Mouse (Mus musculus) hindbrain, postnatal 0 days (tissue): ENCODE measurements at regions not wholly inside any gene's neighbourhood (a gene's known extent, or its start where the extent isn't known, plus 50 kb on each side); places are given as distances from the start of the nearest gene placed in this dataset.
"Not testable (repeated sequence)": the region's sequence is repeated elsewhere in the genome, so short reads cannot be mapped to it uniquely, and the experiment has no call there.

ENCODE experiments used
- ATAC-seq: fragments of 200-750 bp; cut with Nextera tagmentation; 2 replicates; pipeline ENCODE4 v1.8.0; 2017; ENCODE audit warnings: mild to moderate bottlenecking, moderate TSS enrichment, moderate library complexity
- DNase-seq: peaks from one replicate; pipeline ENCODE4 v3.0.0-alpha.2; 2015; ENCODE audit warnings: low spot score
- H3K27ac ChIP-seq: fragments of 300-500 bp; sonication (generic); 2 replicates; pipeline ENCODE4 v1.5.1; 2014; ENCODE audit warnings: mild to moderate bottlenecking
- H3K27me3 ChIP-seq: fragments of 300-500 bp; sonication (generic); 2 replicates; pipeline ENCODE4 v1.6.1; 2014; ENCODE audit warnings: low read length, mixed read lengths; ENCODE audit not compliant: insufficient read depth
- H3K36me3 ChIP-seq: fragments of 300-500 bp; sonication (generic); 2 replicates; pipeline ENCODE4 v1.6.1; 2014; ENCODE audit warnings: low read length, mixed read lengths; ENCODE audit not compliant: insufficient read depth
- H3K4me1 ChIP-seq: fragments of 300-500 bp; sonication (generic); 2 replicates; pipeline ENCODE4 v1.6.1; 2014; ENCODE audit warnings: antibody characterized with exemption, low read length, mixed read lengths; ENCODE audit not compliant: insufficient read depth
- H3K4me2 ChIP-seq: fragments of 300-500 bp; sonication (generic); 2 replicates; pipeline ENCODE4 v1.6.1; 2014; ENCODE audit warnings: low read depth, mild to moderate bottlenecking, low read length, moderate library complexity, mixed read lengths
- H3K4me3 ChIP-seq: fragments of 300-500 bp; sonication (generic); 2 replicates; pipeline ENCODE4 v1.5.1; 2014; ENCODE audit warnings: low read length
- H3K9ac ChIP-seq: fragments of 300-500 bp; sonication (generic); replicated peaks from 2 replicates; pipeline ENCODE4 v1.6.1; 2014; ENCODE audit warnings: mild to moderate bottlenecking, low read length, moderate library complexity, mixed read lengths
- H3K9me3 ChIP-seq: fragments of 300-500 bp; sonication (generic); 2 replicates; pipeline ENCODE4 v1.6.1; 2016; ENCODE audit warnings: low read length, mixed read lengths
- CTCF ChIP-seq: IDR thresholded peaks from 2 replicates; pipeline ENCODE4 v1.5.1; 2016; ENCODE audit warnings: antibody characterized with exemption, control low read depth, low read depth
- WGBS: fragments of 180-500 bp; shearing (Covaris S2); extraction: QIAGEN DNeasy Blood & Tissue Kit; methylation state at CpG from one replicate; pipeline ENCODE4 v1.1.7; 2014; 5-methylcytosine and 5-hydroxymethylcytosine counted together

DNA sequence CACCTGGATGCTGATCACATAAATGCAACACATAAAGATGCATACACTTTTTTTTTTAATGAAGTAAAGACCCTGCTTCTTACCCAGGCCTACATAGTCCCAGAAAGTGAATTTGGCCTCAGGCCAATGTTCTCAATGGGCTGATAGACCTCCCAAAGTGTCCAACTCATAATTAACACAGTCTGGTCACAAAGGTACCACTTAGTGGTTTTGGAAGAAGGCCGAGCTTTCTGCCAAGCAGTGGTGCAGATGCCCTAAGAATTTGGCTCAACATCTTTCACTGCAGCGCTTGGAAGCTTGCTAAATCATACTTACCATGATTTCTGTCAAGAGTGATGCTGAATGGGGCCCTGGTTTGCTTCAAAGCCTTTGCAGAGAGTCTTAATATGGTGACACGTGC lies 706.4 kb upstream of the Rag2 start:
- H3K36me3 ChIP-seq: no peaks in the 10 kb centered on the region
- H3K27ac ChIP-seq: no peak overlapping the region
- DNase-seq (peak; percentile 35), ATAC-seq (no peak)
- WGBS: 59% methylated on average over 3 of the region's 3 CpGs
- no peak overlapping the region for H3K4me3 ChIP-seq
- H3K27me3 ChIP-seq: no peaks in the 10 kb centered on the region
- H3K9ac ChIP-seq: no peak overlapping the region
- H3K4me1 ChIP-seq: no peaks in the 10 kb centered on the region
- H3K4me2 ChIP-seq: no peak overlapping the region
- H3K9me3 ChIP-seq: no peaks in the 10 kb centered on the region
- TF ChIP-seq CTCF: no peak

DNA sequence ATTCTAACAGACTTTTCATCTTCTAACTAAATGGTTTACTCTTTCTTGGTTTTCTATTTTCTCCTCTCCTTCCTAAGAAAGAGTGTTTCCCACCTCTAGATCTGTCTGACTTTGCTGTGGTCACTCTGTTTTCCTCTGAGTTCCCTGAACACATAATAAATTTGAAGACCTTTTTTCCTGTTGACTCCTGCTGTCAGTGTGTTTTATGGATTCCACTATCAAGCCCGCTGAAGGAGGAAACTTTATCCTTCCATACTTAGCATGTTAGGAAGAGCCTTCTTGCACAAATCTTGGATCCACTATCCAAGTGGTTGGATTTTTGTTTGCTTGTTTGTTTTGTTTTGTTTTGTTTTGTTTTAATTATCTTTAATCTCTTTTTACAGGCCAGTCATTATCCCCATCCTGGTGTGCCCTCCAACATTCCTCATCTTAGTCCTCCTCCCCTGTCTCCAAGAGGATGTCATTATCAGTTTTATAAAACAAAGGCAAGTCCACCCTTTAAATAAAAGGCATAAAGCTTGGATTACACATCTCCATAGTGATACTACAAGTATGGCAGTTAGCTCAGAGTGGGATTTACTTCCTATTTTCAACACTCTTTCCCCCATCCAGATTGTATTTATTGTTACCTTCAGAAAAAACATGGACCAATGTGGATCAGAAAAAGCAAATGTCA lies 704.8 kb upstream of the Rag2 start:
- no peaks in the 10 kb centered on the region for H3K36me3 ChIP-seq
- no peaks in the 10 kb centered on the region for H3K4me1 ChIP-seq
- DNase-seq (no peak), ATAC-seq (no peak)
- WGBS: 73% methylated on average over 1 of the region's 1 CpGs
- H3K9ac ChIP-seq: no peak overlapping the region
- no peaks in the 10 kb centered on the region for H3K27me3 ChIP-seq
- H3K9me3 ChIP-seq: no peaks in the 10 kb centered on the region
- no peak overlapping the region for H3K27ac ChIP-seq
- H3K4me3 ChIP-seq: no peak overlapping the region
- TF ChIP-seq CTCF: no peak
- no peak overlapping the region for H3K4me2 ChIP-seq

DNA sequence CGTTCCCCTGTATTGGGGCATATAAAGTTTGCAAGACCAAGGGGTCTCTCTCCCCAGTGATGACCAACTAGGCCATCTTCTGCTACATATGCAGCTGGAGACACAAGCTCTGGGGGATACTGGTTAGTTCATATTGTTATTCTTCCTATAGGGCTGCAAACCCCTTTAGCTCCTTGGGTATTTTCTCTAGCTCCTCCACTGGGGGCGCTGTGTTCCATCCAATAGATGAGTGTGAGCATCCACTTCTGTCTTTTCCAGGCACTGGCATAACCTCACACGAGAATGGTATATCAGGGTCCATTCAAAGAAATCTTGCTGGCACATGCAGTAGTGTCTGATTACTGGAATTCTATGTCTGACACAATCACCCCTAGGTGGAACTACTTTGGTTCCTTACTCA lies 675.9 kb upstream of the Rag2 start:
- H3K36me3 ChIP-seq, H3K9me3 ChIP-seq, H3K4me3 ChIP-seq, H3K9ac ChIP-seq, H3K27ac ChIP-seq, DNase-seq, H3K4me1 ChIP-seq, H3K27me3 ChIP-seq, H3K4me2 ChIP-seq, ATAC-seq: not testable (repeated sequence)
- TF ChIP-seq CTCF: peak; percentile 57
- 43% methylated on average over 3 of the region's 3 CpGs for WGBS

DNA sequence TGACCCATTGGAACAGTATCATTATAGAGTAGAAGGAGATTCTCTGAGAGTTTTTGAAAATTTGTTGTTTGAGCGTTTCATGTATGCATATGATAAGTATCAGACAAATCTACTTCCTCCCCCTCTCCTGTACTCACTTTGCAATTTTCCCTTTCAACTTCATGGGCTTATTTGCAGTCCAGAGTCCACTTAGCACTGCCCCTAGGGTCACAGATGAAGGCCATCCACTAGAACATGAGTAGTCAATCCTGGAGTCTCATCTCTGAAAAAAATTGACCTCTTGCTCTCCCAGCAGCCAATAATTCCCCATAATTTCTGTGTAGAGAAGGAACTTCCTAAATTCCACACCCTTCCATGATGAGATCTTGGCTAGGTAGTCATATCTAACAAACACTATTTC lies 665.1 kb upstream of the Rag2 start:
- 91% methylated on average over 1 of the region's 1 CpGs for WGBS

DNA sequence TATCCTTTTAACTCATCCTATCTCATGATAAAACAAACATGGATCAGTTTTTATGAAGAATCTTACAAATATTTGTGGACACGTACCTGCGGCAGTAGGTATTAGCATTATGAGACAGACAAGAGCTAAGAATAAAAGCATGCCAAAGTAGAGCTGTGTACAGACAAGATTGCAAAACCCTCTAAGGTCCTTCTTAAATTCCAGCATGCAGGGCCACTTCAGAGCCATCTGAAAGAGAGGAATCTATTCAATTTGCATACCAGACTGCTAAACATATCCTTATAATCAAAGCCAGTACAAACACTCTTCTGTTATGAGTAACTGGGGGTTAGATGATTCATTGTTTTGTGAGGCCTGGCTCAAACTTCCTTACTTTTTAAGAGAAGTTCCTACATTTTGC lies 659.9 kb upstream of the Rag2 start:
- DNase-seq: no peak
- no peak for ATAC-seq
- H3K27ac ChIP-seq: no peak overlapping the region
- no peak for TF ChIP-seq CTCF
- H3K9ac ChIP-seq: no peak overlapping the region
- no peaks in the 10 kb centered on the region for H3K36me3 ChIP-seq
- H3K27me3 ChIP-seq: no peaks in the 10 kb centered on the region
- H3K9me3 ChIP-seq: no peaks in the 10 kb centered on the region
- H3K4me1 ChIP-seq: no peaks in the 10 kb centered on the region
- H3K4me3 ChIP-seq: no peak overlapping the region
- 89% methylated on average over 2 of the region's 2 CpGs for WGBS
- no peak overlapping the region for H3K4me2 ChIP-seq

More for the DNA sequence above, 665.1 kb upstream of the Rag2 start:
- Histone ChIP-seq H3K4me1 (no peaks in the 10 kb centered on the region), H3K27ac (no peak overlapping the region), H3K9me3 (no peaks in the 10 kb centered on the region), H3K9ac (no peak overlapping the region), H3K4me2 (no peak overlapping the region), H3K27me3 (no peaks in the 10 kb centered on the region), H3K4me3 (no peak overlapping the region), H3K36me3 (no peaks in the 10 kb centered on the region)
- ATAC-seq: no peak
- no peak for DNase-seq
- TF ChIP-seq CTCF: no peak

DNA sequence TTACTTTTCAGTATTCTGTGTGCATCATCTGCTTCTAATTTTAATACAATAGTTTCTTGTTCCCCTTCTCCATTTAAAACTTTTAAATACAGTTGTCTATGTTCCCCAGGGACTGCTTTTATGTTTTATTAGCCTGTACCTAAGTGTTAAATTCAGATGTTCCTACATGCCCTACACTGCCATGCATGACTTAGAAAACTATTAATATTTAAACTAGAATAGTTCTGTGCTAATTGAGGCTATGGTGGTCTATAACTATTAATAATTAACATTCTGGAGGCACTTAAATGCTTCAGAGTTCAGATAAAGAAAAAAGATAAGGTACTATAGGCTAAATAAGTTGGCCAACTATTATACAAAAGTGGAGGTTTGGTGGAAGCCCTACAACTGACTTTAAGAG lies 647.3 kb upstream of the Rag2 start:
- no peak overlapping the region for H3K27ac ChIP-seq
- H3K36me3 ChIP-seq: no peaks in the 10 kb centered on the region
- TF ChIP-seq CTCF: no peak
- ATAC-seq: no peak
- no peak overlapping the region for H3K9ac ChIP-seq
- no peaks in the 10 kb centered on the region for H3K9me3 ChIP-seq
- no peak overlapping the region for H3K4me3 ChIP-seq
- DNase-seq: no peak
- no peaks in the 10 kb centered on the region for H3K27me3 ChIP-seq
- H3K4me2 ChIP-seq: no peak overlapping the region
- no peaks in the 10 kb centered on the region for H3K4me1 ChIP-seq

DNA sequence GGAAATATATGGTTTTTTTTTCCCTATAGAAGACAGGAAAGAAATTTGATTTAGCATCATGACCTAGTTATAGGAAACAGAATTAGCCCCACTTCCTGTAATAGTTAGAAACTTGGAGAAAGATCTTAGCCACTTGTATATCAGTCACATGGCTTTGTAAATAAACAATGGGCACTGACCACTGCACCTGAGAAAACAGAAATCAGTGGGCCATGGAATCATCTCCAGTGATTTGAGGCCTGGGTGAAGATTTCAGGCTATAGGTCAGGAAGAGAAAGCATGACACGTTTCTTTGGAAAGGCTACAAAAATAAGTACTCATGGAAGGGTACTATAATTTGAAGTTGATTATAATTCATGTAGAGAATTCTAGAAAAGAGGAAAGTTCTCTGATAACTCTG lies 642.2 kb upstream of the Rag2 start:
- Histone ChIP-seq H3K4me3 (no peak overlapping the region), H3K4me2 (no peak overlapping the region), H3K27ac (no peak overlapping the region), H3K9ac (no peak overlapping the region), H3K9me3 (no peaks in the 10 kb centered on the region), H3K36me3 (no peaks in the 10 kb centered on the region), H3K27me3 (no peaks in the 10 kb centered on the region), H3K4me1 (no peaks in the 10 kb centered on the region)
- ATAC-seq: no peak
- TF ChIP-seq CTCF: no peak
- no peak for DNase-seq
- 63% methylated on average over 1 of the region's 1 CpGs for WGBS
